Mouse (Mus musculus) gastrocnemius, adult 8-10 months (tissue): ENCODE results near the gene Ube2t. TPM values are rescaled to one million over a fixed set of nuclear protein-coding genes. Genes with fewer than 3 reads are reported as not detected.

Experiments
- total RNA-seq, 4 experiments: library from RNA; stranded (reverse); gene quantifications; 2 replicates each; pipeline ENCODE4 v1.2.4; 2022

Gene Ube2t
- total RNA-seq, 4 experiments from 2014 or later, result 3.6 to 9.1 (median 6.4) TPM

Other genes starting within 250 kb of the Ube2t start
- 100 to 1,000 TPM; 167 to 191 (median 183) TPM for gene Ppp1r12b, start 6.6 kb upstream of the Ube2t start, total RNA-seq
- gene Lgr6, start 142.7 kb downstream of the Ube2t start, total RNA-seq, result under 1 TPM; 0.11 to 0.19 (median 0.17) TPM
- gene Ptpn7, start 170.1 kb downstream of the Ube2t start, total RNA-seq, result under 1 TPM; 0.12 to 0.22 (median 0.15) TPM
- 10 to 100 TPM; 16.6 to 19.3 (median 18.0) TPM for gene Arl8a, start 184.3 kb downstream of the Ube2t start, total RNA-seq
- under 1 TPM; 0.15 to 0.36 (median 0.27) TPM for gene Gpr37l1, start 205.1 kb downstream of the Ube2t start, total RNA-seq